Mouse (Mus musculus): ENCODE measurements around the gene Ccdc162.

Gene Ccdc162

GRCm38 (mm10) chr10:41538986-41539385, 177.4 kb downstream of the Ccdc162 start:
- no peak for DNase-seq (ENCODE audit: low spot score)

- no peak for DNase-seq (ENCODE audit: low spot score)
These were observed 178.5 kb downstream of the Ccdc162 start for GRCm38 (mm10) chr10:41537983-41538330.

- no peak for DNase-seq (ENCODE audit: low spot score)
These were observed 179.0 kb downstream of the Ccdc162 start for GRCm38 (mm10) chr10:41537226-41537982.

DNA sequence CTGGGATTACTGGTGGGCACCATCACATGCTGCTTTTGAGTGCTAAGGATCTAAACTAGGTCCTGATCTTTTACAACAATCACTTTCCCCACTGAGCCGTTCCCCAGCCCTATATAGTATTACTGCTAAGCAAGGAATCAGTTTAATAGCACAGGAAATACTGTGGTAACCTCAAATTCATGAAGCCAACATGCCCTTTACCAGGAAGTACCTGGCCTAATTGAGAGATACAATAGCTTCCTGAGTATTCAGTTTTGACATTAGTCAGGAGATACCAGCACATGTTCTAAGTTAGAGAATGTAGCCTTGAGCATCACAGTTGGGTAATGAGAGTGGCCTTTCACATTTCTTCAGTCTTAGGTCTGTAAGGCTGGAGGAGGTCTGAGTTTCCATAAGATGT, 179.7 kb downstream of the Ccdc162 start:
- no peak for DNase-seq (ENCODE audit: low spot score)

- no peak for DNase-seq (ENCODE audit: low spot score)
These were observed 180.4 kb downstream of the Ccdc162 start for GRCm38 (mm10) chr10:41535991-41536390.

- DNase-seq (ENCODE audit: low spot score) = no peak
These were observed 186.5 kb downstream of the Ccdc162 start for GRCm38 (mm10) chr10:41529972-41530371.

GRCm38 (mm10) chr10:41525696-41526095, 190.7 kb downstream of the Ccdc162 start:
- DNase-seq (ENCODE audit: low spot score) = no peak

DNA sequence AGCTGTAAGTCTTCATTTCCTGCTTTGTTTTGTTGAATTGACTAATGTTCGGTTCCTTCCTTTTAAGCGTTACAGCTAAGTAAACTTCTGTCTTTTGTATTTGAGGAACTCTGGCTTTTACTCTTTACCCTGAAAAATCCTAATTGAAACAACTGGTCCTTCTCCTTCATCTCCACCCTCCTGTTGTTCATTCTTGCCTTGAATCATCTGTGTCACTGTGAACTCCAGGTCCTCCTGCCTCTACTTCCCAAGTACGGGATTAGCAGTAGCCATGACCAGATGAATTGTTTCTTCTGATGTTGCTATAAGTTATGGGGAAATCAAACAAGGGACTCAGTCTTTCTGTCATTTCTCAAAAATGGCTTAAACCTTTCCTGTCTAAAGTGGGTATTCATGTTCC, 193.0 kb downstream of the Ccdc162 start:
- DNase-seq (ENCODE audit: low spot score) = no peak

DNA sequence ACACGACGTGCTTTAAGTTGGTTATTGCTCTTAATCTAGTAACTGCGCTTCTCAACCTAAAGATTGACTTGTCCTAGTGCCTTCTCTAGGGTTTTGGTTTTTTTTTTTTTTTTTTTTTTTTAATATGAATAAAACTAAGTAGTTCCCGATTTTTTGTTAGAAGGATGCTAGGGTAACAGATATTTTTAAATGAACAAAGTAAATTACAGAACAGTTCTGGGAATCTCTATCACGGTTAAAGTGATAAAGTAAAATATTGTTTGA, 196.1 kb downstream of the Ccdc162 start:
- no peak for DNase-seq (ENCODE audit: low spot score)

GRCm38 (mm10) chr10:41519640-41520409, 196.6 kb downstream of the Ccdc162 start:
- peak; percentile 69 for DNase-seq (ENCODE audit: low spot score)

DNA sequence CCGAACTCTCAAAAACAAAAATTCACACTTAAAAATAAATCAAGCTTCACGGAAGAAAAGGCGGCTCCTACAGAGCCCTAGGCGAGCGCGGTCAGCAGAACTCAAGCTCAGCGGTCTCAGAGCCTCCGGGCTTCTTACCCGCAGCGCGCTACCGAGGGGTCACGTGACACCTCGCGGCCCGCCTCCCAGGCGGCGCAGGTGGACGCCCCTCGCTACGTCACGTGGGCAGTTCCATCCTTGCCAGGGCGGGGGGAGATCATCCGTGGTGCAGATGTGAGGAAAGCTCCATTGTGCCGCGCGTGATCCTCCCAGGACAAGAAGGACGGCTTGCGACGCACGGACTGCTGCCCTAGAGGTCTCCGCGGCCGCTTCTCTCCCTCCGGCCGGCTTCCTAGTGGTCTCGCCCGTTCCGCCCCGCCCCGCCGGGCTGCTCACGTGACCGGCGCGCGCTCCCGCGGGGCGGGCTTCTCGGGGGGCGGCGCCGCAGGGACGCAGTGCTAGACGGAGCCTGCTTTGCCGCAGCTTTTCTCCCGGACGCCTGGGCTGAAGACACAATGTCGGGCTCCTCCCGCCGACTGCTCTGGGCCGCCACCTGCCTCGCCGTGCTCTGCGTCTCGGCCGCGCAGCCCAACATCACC, 197.3 kb downstream of the Ccdc162 start, which contains the start of gene Cd164:
TSS of gene Cd164 (plus strand) at position 434 of the 638 bp plus-strand sequence.
- peak; percentile 95 for DNase-seq (ENCODE audit: low spot score)

- peak; percentile 80 for DNase-seq (ENCODE audit: low spot score)
These were observed 197.9 kb downstream of the Ccdc162 start for GRCm38 (mm10) chr10:41518508-41518980.

DNA sequence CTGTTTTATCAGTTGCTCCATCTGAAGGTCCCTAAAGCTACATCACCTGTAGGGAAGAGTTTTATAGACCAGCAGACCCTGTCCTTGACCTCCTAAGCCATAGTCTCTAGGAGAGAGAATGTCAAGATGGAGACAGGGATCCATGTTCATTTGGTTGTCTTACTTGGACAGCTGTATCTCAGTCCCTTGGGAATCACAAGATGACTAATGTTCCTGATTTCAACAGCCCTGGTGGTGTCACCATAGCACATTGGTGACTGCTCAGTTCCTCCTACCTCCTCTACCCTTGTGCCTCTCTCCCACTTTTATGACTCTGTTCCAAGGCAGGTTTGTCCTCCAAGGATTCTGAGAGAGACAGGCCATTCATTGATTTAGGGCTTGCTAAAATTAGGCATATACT, 201.5 kb downstream of the Ccdc162 start:
- no peak for DNase-seq (ENCODE audit: low spot score)

- DNase-seq (ENCODE audit: low spot score) = no peak
These were observed 202.1 kb downstream of the Ccdc162 start for GRCm38 (mm10) chr10:41514301-41514700.

DNA sequence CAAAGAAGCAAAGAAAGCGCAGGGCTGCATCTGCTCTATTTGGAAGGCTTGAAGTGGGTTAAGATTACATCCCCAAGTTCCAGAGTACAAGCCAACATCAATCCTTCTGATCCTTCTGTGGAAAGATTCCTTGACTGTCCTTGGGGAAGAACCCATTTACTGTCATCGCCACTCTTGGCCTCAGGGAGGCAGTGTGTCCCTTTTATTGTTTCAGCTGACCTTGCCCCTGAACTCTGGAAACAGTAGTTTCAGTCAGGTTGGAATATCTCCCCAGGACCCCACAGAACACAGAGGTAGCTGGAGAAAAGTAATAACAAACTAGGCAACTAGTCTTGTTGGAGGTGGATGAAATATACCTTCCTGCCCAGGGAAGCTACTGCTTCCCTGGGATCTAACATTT, 207.3 kb downstream of the Ccdc162 start:
- DNase-seq (ENCODE audit: low spot score) = peak; percentile 57

DNA sequence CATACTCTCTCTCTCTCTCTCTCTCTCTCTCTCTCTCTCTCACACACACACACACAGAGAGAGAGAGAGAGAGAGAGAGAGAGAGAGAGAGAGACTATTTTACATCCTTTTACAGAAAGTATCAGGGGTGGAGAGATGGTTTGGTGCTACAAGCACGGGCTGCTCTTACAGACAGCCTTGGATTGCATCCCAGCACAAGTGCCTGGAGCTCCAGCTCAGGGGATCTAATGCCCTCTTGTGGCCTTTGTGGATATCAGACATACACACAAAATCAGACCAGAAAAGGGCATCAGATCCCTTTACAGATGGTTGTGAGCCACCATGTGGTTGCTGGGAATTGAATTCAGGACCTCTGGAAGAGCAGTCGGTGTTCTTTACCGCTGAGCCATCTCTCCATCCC, 211.0 kb downstream of the Ccdc162 start:
- DNase-seq (ENCODE audit: low spot score) = peak; percentile 89

DNA sequence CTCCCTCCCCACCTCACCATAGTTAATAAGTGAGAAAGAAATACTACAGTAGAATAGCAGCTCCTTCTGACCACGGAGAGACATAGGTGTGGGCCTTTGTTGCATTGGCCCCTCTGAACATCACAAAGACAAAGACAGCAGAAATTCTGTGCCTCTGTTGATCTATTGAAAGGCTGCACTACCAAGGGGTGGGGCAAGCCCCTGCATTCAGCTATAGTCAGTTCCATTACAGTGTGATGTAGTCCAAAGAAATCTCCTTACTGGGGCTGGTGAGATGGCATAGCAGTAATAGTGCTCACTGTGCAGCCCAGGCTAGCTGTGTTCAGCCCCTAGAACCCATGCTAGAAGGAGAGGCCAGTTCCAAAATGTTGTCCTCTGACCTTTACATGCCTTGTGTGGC, 211.4 kb downstream of the Ccdc162 start:
- DNase-seq (ENCODE audit: low spot score) = no peak

GRCm38 (mm10) chr10:41500941-41501340, 215.5 kb downstream of the Ccdc162 start:
- DNase-seq (ENCODE audit: low spot score) = no peak

DNA sequence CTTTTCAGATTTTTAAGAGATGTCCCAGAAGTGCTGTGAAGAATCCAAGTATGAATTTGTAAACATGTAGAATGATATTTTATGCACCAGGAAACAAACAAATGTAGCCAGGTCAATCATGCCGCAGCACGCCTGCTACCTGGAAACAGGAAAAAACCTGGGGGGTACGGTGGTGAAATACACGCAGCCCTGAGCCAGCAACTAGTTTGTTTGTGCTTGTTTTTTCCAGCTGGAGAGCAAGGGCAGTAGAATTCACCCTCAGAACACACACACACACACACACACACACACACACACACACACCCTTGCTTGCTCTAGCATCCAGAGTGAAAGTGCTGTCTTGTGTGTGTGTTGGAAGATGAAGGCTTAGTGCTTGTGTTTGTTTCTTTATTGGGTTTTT, 225.3 kb downstream of the Ccdc162 start:
- no peak for DNase-seq (ENCODE audit: low spot score)

GRCm38 (mm10) chr10:41490518-41490873, 225.9 kb downstream of the Ccdc162 start:
- DNase-seq (ENCODE audit: low spot score) = no peak

DNA sequence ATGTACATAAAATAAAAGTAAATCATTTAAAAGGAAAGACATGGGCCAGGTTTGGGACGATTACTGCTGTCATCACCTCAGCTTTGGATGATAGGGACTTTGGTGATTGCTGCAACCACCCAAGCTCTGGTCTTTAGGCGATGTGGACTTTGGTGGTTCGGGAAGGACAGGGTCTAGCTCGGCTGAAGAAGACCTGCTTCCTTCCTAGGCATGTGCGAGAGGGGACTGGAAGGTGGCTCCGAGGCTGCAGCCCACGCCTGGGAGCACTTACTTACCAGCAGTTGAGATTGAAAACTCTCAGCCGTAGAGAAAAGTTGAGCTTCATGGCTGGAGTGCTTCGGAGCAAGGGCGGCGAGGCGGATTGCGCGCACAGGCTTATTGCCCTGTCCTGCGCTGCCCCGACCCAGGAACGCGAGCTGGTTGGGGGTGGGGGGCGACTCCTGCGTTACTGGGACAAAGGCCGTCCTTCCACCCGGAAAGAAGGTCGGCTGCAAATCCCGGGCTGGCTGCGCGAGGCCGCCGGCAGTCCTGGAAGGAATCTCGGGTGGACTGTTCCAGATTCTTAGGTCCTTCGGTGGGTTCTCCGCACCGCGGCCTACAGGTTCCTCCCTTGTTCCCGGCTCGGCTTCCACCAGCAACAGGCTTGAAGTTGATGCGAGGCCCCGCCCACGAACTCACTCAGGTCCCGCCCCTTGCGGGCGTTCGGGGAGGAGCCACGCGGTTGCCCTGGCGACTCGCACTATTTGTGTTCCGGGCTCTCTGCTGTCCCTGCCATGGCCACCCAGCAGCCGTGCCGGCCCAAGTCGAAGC, 226.5 kb downstream of the Ccdc162 start, which contains the start of the genes Smpd2 and Ppil6:
TSS of gene Smpd2 (minus strand) at position 662 of the 810 bp plus-strand sequence.
TSS of gene Ppil6 (plus strand) at position 732 of the 810 bp plus-strand sequence.
- peak; percentile 96 for DNase-seq (ENCODE audit: low spot score)

- no peak for DNase-seq (ENCODE audit: low spot score)
These were observed 227.1 kb downstream of the Ccdc162 start for GRCm38 (mm10) chr10:41489294-41489693.

Measured in retina, embryonic 14.5 days (tissue).